Mouse (Mus musculus): ENCODE results near the gene 4930447C04Rik. TPM values are rescaled to one million over a fixed set of nuclear protein-coding genes. Genes with fewer than 3 reads are reported as not detected.

Gene 4930447C04Rik
- polyA plus RNA-seq, 1 experiment from 2014 or later = 3.1 TPM

GRCm38 (mm10) chr12:72852264-72852663 is 88.3 kb downstream of the 4930447C04Rik start:
- Histone ChIP-seq H3K9ac (replicated peaks) (no peak overlapping the region), H3K4me3 (no peak overlapping the region), H3K27ac (replicated peaks) (no peak overlapping the region), H3K4me2 (replicated peaks) (no peak overlapping the region), H3K36me3 (no peaks in the 10 kb centered on the region), H3K4me1 (peaks cover 7% of the 10 kb centered on the region; the same call in 1 of the 2 replicates), H3K9me3 (no peaks in the 10 kb centered on the region), H3K27me3 (peaks cover 94% of the 10 kb centered on the region)
- WGBS = 8% methylated on average over 6 of the region's 6 CpGs
- ATAC-seq (replicated peaks) = no peak

DNA sequence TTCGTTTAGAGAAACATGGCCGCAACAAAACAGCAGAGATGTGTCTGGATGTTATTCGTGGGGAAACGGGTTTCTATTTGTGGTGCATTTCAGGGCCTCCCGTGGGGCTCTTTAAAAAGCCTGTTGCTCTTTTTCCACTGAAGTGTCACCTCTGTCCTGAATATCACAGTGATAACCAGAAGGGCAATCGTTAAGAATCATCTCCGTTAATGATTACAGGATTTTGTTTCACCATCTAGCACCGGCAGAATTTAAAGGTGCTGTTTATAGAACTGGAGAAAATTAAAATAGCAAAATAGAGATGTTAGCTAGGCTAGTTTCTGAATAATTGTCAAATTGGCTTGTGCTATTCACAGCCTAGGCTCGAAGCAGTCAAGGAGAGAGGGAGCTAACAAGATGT is 90.4 kb downstream of the 4930447C04Rik start:
- Histone ChIP-seq H3K27me3 (peaks cover 91% of the 10 kb centered on the region), H3K4me3 (no peak overlapping the region), H3K4me2 (replicated peaks) (no peak overlapping the region), H3K36me3 (no peaks in the 10 kb centered on the region), H3K27ac (replicated peaks) (no peak overlapping the region), H3K9ac (replicated peaks) (no peak overlapping the region), H3K9me3 (no peaks in the 10 kb centered on the region), H3K4me1 (peaks cover 7% of the 10 kb centered on the region; the same call in 1 of the 2 replicates)
- WGBS = 40% methylated on average over 9 of the region's 9 CpGs
- ATAC-seq (replicated peaks) = no peak

DNA sequence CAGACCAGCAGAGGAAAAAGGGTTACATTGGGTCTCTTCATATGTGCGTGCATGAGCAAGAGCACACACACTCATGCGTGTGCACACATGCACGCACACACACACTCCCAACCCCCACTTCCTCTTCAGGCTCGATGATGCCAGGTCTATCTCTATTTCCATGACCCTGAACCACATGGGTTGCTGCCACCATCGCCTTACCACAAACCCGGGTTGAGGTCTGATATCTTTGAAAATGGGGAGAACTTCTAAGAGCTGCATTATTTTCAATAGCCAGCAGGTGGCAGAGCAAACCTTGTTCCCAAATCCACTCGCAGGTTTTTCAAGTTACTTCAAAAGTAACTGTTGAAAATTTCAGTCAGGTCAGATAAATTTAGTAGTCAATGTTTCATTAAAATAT is 92.8 kb downstream of the 4930447C04Rik start:
- 0 out of 2 replicates have a peak, but pooled peaks cover 4% of the 10 kb centered on the region for H3K4me1 ChIP-seq
- 29% methylated on average over 7 of the region's 7 CpGs for WGBS
- ATAC-seq (replicated peaks) = no peak; the same call in 1 of the 2 replicates
- H3K9me3 ChIP-seq = no peaks in the 10 kb centered on the region
- H3K4me3 ChIP-seq = no peak overlapping the region
- H3K27ac ChIP-seq (replicated peaks) = no peak overlapping the region
- no peak overlapping the region for H3K9ac ChIP-seq (replicated peaks)
- peaks cover 78% of the 10 kb centered on the region for H3K27me3 ChIP-seq
- H3K36me3 ChIP-seq = no peaks in the 10 kb centered on the region
- no peak overlapping the region for H3K4me2 ChIP-seq (replicated peaks)

DNA sequence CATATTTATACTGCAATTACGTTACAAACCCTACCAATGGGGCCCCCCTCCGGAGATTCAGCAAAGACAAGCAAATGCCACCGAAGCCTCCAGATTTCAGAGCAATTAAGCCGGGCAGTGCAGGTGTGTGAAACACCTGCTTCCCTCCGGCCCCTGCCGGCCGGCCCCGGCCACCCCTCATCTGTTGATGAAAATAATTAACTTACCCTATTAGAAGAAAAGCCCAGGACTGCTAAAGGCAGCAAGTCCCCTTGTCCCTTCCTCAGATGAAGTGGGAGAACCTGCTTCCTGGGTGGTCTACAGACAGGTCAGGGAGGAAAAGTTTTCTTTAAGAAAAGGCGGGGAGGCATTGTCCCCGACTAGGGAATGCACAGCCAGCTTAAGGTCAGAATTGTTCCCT is 94.6 kb downstream of the 4930447C04Rik start:
- H3K4me3 ChIP-seq = no peak overlapping the region
- H3K27me3 ChIP-seq = peaks cover 64% of the 10 kb centered on the region
- no peaks in the 10 kb centered on the region for H3K9me3 ChIP-seq
- no peak overlapping the region for H3K9ac ChIP-seq (replicated peaks)
- H3K4me2 ChIP-seq (replicated peaks) = no peak overlapping the region
- H3K36me3 ChIP-seq = no peaks in the 10 kb centered on the region
- 0 out of 2 replicates have a peak, but pooled peaks cover 4% of the 10 kb centered on the region for H3K4me1 ChIP-seq
- ATAC-seq (replicated peaks) = no peak
- H3K27ac ChIP-seq (replicated peaks) = no peak overlapping the region
- 10% methylated on average over 10 of the region's 10 CpGs for WGBS

DNA sequence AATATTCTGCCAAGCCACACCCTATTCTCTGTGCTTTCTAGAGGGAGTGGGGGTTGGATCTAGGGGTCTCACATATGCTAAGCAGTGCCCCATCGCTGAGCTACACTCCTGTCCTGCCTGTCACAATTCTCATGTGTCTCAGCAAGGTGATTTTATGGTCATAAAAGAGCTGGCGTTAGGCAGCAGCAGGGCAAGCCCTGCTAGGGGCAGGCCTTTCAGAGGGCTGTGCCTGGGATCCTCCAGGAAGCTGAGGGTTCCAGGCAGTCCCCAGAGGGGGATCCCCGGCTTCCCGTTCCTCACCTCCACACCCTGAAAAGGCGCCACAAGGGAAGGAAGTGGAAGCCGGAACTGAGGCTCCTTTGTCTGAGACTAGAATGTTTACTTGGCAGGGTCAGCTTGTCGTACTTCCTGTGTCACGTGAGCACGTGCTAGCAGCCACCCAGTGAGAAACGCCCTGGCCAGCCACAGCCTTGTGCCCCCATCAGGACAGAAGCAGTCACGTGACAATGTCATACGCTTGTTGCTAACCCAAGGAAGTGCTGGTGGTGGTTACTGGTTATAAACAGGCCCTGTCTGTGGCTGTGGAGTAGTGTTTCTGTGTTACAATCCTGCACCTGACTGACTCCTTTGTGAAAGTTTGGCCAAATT is 96.5 kb downstream of the 4930447C04Rik start:
- H3K27me3 ChIP-seq = peaks cover 46% of the 10 kb centered on the region
- no peaks in the 10 kb centered on the region for H3K9me3 ChIP-seq
- no peak overlapping the region for H3K27ac ChIP-seq (replicated peaks)
- no peak overlapping the region for H3K9ac ChIP-seq (replicated peaks)
- H3K4me2 ChIP-seq (replicated peaks) = peak overlapping the region; percentile 29
- 0 out of 2 replicates have a peak, but pooled peaks cover 4% of the 10 kb centered on the region for H3K4me1 ChIP-seq
- 0 out of 2 replicates have a peak, but pooled peaks have one; percentile 46 for ATAC-seq (replicated peaks)
- H3K36me3 ChIP-seq = no peaks in the 10 kb centered on the region
- 27% methylated on average over 12 of the region's 12 CpGs for WGBS
- 0 out of 2 replicates have a peak overlapping the region, but pooled peaks have one; percentile 12 for H3K4me3 ChIP-seq

DNA sequence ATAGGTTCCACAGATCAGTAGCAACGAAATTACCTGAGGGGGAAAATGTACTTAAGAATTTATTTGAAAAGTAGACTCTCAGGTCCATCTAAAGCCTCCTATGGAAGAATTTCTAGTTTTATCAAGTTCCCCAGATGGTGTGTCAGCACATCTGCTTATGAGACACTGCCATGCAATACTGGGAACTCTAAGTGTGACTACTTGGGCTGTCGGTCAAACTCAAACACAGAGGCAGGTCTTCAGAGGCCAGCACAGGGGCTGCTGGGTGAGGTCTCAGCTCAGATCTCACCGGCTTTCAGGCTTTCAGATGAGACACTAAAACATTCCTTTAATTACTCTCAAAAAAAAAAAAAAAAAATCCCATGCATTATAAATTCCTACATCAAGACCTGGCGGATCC is 97.0 kb downstream of the 4930447C04Rik start:
- 0 out of 2 replicates have a peak, but pooled peaks cover 4% of the 10 kb centered on the region for H3K4me1 ChIP-seq
- H3K36me3 ChIP-seq = no peaks in the 10 kb centered on the region
- no peak overlapping the region for H3K27ac ChIP-seq (replicated peaks)
- peaks cover 41% of the 10 kb centered on the region for H3K27me3 ChIP-seq
- no peaks in the 10 kb centered on the region for H3K9me3 ChIP-seq
- no peak overlapping the region for H3K4me3 ChIP-seq
- no peak overlapping the region for H3K9ac ChIP-seq (replicated peaks)
- ATAC-seq (replicated peaks) = no peak
- no peak overlapping the region for H3K4me2 ChIP-seq (replicated peaks)
- 79% methylated on average over 4 of the region's 4 CpGs for WGBS

- Histone ChIP-seq H3K27me3 (peaks cover 37% of the 10 kb centered on the region), H3K9me3 (no peaks in the 10 kb centered on the region), H3K27ac (replicated peaks) (no peak overlapping the region), H3K4me2 (replicated peaks) (no peak overlapping the region), H3K4me3 (no peak overlapping the region), H3K36me3 (no peaks in the 10 kb centered on the region), H3K4me1 (0 out of 2 replicates have a peak, but pooled peaks cover 4% of the 10 kb centered on the region), H3K9ac (replicated peaks) (no peak overlapping the region)
- WGBS = 90% methylated on average over 4 of the region's 4 CpGs
- no peak for ATAC-seq (replicated peaks)
Measured at GRCm38 (mm10) chr12:72843135-72843534, 97.4 kb downstream of the 4930447C04Rik start.

DNA sequence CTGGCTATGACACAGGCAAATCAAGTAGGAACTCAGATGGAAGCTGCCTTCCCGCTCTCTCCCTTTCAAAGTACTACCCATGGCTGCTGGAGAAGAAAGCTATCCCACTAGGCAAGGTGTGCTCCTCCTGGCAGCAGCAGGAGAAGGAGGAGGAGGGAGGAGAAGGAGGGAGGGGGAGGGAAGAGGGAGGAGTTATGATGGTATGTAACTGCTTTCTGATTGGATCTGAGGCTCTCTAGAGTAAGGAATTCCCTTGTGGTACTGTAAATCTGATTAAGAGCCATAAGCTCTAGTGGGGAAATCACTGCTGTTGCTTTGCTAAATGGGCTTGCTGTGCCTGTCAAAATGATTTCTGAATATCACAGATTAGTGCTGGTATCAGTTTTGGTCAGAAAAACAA is 99.1 kb downstream of the 4930447C04Rik start:
- no peak overlapping the region for H3K27ac ChIP-seq (replicated peaks)
- 0 out of 2 replicates have a peak, but pooled peaks cover 4% of the 10 kb centered on the region for H3K4me1 ChIP-seq
- H3K9ac ChIP-seq (replicated peaks) = no peak overlapping the region
- ATAC-seq (replicated peaks) = no peak
- whole genome bisulfite sequencing = 85% methylated on average over 1 of the region's 1 CpGs
- H3K4me3 ChIP-seq = no peak overlapping the region
- no peaks in the 10 kb centered on the region for H3K36me3 ChIP-seq
- no peak overlapping the region for H3K4me2 ChIP-seq (replicated peaks)
- H3K9me3 ChIP-seq = no peaks in the 10 kb centered on the region
- peaks cover 22% of the 10 kb centered on the region for H3K27me3 ChIP-seq

GRCm38 (mm10) chr12:72837302-72837701 is 103.3 kb downstream of the 4930447C04Rik start:
- Histone ChIP-seq H3K36me3 (no peaks in the 10 kb centered on the region), H3K4me2 (replicated peaks) (no peak overlapping the region), H3K9me3 (no peaks in the 10 kb centered on the region), H3K27me3 (peaks cover 19% of the 10 kb centered on the region; the same call in 1 of the 2 replicates), H3K9ac (replicated peaks) (no peak overlapping the region), H3K4me3 (no peak overlapping the region), H3K27ac (replicated peaks) (no peak overlapping the region), H3K4me1 (peaks cover 4% of the 10 kb centered on the region; the same call in 1 of the 2 replicates)
- WGBS = 87% methylated on average over 4 of the region's 4 CpGs
- ATAC-seq (replicated peaks) = no peak

DNA sequence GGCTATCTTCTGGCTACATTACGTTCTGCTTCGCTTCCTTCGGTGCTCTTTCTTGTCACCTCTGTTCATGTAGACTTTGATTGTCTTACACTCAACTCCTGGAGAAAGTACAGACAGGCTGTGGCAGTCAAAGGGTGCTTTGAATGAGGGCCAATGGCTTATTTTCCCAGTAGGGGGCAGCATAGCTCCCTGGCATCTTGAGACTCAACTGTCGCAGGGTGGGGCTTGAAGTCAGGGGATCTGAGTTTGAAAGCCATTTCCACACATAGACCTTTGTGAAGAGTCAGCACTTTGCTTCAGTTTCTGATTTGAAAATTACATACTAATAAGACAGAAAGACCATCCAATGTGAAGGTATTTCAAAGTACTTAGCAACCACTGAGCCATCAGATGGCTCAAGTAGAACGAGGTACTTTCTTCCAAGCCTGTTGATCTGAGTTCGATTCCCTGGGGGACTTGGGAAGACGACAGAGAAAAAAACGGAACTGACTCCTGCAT is 105.0 kb downstream of the 4930447C04Rik start:
- no peaks in the 10 kb centered on the region for H3K9me3 ChIP-seq
- H3K4me1 ChIP-seq = peaks cover 16% of the 10 kb centered on the region
- no peak overlapping the region for H3K9ac ChIP-seq (replicated peaks)
- peaks cover 24% of the 10 kb centered on the region; the same call in 1 of the 2 replicates for H3K27me3 ChIP-seq
- H3K4me2 ChIP-seq (replicated peaks) = no peak overlapping the region
- H3K36me3 ChIP-seq = no peaks in the 10 kb centered on the region
- H3K27ac ChIP-seq (replicated peaks) = no peak overlapping the region
- H3K4me3 ChIP-seq = no peak overlapping the region
- ATAC-seq (replicated peaks) = no peak
- whole genome bisulfite sequencing = 76% methylated on average over 8 of the region's 8 CpGs

DNA sequence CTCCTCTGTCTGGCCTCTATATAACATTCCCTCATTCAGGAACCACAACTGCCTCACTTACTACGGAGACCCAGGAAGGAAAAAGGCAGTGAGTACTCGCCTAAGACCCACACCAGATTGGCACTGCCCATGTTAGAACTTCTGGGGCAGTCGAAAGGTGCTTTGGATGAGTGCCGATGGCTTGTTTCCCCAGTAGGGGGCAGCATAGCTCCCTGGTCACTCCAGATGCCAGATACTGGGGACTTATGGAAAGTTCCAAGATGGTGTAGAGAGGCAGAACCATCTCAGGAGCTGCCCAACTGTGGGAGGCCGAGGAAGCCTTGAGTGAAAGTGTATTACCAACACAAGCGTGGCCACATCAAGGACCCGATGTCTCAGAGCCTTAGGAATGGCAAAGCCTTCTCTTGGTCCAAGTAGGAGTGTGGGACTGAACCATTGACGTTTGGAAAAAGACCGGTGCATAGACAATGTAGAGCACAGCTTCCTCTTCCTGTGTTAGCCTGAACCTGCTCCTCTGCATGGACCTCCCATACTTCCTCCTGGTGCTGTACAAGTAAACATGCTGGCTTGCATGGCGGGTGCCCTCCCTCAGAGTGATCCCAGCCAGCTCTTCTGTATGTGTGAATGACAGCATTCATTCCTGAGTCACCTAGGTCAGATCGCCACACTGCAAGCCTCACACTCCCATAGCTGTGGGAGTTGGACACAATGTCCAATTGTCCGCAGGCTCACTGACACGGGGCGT is 105.6 kb downstream of the 4930447C04Rik start:
- 70% methylated on average over 14 of the region's 14 CpGs for WGBS
- Histone ChIP-seq H3K36me3 (no peaks in the 10 kb centered on the region), H3K27ac (replicated peaks) (no peak overlapping the region), H3K9ac (replicated peaks) (no peak overlapping the region), H3K4me1 (peaks cover 16% of the 10 kb centered on the region), H3K27me3 (peaks cover 28% of the 10 kb centered on the region; the same call in 1 of the 2 replicates), H3K9me3 (no peaks in the 10 kb centered on the region), H3K4me2 (replicated peaks) (no peak overlapping the region), H3K4me3 (no peak overlapping the region)
- no peak for ATAC-seq (replicated peaks)
